Mouse (Mus musculus) limb, embryonic 10.5 days (tissue): ENCODE results near the gene Myt1l. TPM values are rescaled to one million over a fixed set of nuclear protein-coding genes. Genes with fewer than 3 reads are reported as not detected.

Source experiments
- DNase-seq: peaks from one replicate; pipeline ENCODE4 v3.0.0-alpha.2; 2017; ENCODE audit warnings: low spot score
- H3K27ac ChIP-seq: fragments of 300-500 bp; sonication (generic); 2 replicates; pipeline ENCODE4 v1.5.1; 2016; ENCODE audit warnings: mild to moderate bottlenecking
- H3K27me3 ChIP-seq: fragments of 300-500 bp; sonication (generic); 2 replicates; pipeline ENCODE4 v1.6.1; 2016; ENCODE audit warnings: low read depth, mild to moderate bottlenecking; ENCODE audit not compliant: poor library complexity, severe bottlenecking
- H3K36me3 ChIP-seq: fragments of 300-500 bp; sonication (generic); 2 replicates; pipeline ENCODE4 v1.6.1; 2016; ENCODE audit warnings: mild to moderate bottlenecking, moderate library complexity
- H3K4me1 ChIP-seq: fragments of 300-500 bp; sonication (generic); 2 replicates; pipeline ENCODE4 v1.6.1; 2016
- H3K4me3 ChIP-seq: fragments of 300-500 bp; sonication (generic); 2 replicates; pipeline ENCODE4 v1.5.1; 2016; ENCODE audit warnings: mild to moderate bottlenecking, moderate library complexity
- H3K9me3 ChIP-seq: fragments of 300-500 bp; sonication (generic); replicated peaks from 2 replicates; pipeline ENCODE4 v1.6.1; 2016; ENCODE audit warnings: mild to moderate bottlenecking
- WGBS: fragments of 180-500 bp; shearing (Covaris S2); methylation state at CpG from one replicate; pipeline ENCODE4 v1.1.7; 2016; 5-methylcytosine and 5-hydroxymethylcytosine counted together
- polyA plus RNA-seq: library from polyadenylated mRNA; unstranded; fragments of >200 nt; fragmentation: Nextera tagmentation; extraction: Ambion mirVana; gene quantifications from 2 replicates; pipeline ENCODE4 v1.2.1, GENCODE M21; 2016

Myt1l gene
- polyA plus RNA-seq, 1 experiment from 2014 or later = not detected

DNA sequence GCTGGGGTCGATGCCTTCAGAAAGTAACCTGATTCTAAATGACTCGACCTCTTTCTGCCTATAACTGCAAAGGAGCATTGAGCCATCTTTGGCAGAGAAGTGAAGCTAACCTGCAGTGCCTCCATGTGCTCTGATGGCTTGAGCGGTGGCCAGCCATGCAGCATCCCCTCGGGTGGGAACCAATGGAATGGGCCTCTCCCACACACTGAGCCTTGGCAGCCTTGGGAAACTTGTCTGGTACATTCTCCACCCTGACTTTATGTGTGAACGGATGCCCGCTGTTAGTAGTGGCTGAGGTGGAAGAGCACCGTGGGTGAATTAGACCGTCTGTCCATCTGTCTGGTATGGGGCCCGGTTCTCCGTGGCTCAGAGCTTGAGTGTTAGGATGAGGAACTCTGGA lies 349.8 kb downstream of the Myt1l start:
- Histone ChIP-seq H3K36me3 (no peaks in the 10 kb centered on the region), H3K4me3 (no peak overlapping the region), H3K9me3 (no peaks in the 10 kb centered on the region), H3K27me3 (no peaks in the 10 kb centered on the region), H3K4me1 (peaks cover 6% of the 10 kb centered on the region), H3K27ac (no peak overlapping the region)
- 95% methylated on average over 10 of the region's 10 CpGs for WGBS
- no peak for DNase-seq

DNA sequence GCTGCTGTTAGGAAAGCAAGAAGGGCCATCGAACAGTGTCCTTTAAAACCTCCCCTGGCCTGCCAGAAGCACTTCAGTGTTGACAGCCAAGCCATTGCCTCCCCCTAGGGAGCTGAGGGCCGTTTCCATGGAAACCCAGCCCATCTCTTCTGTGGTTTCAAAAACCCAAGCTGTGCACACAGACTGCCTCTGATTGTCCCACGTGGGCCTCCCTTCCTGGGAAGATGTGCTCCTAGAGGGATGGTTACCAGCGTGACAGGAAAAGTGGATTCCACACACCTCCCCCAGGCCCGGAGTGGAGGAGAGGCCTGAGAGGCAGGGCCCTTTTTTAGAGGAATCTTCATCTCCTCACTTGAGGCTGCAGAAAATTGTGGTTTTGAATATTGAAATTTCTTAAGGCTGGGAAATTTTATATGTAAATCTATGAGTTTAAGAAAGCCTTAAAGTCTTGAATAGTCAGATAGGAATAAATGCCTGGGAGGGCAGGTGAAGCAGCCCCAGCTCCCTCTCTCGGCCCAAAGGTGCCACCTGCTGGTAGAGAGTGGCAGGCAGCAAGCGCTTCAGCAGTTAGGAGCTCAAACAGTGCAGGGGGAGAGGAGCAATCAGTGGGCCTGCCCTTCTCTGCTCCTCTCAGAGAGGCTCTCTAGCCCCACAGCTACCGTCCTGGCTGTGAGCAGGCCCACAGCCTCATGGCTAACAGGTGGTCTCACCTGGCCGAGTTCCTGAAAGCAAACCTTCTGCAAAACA lies 354.9 kb downstream of the Myt1l start:
- WGBS = 33% methylated on average over 9 of the region's 9 CpGs
- H3K9me3 ChIP-seq = no peaks in the 10 kb centered on the region
- no peaks in the 10 kb centered on the region for H3K27me3 ChIP-seq
- no peak overlapping the region for H3K27ac ChIP-seq
- no peak overlapping the region for H3K4me3 ChIP-seq
- H3K4me1 ChIP-seq = peaks cover 5% of the 10 kb centered on the region
- H3K36me3 ChIP-seq = no peaks in the 10 kb centered on the region
- DNase-seq = peak; percentile 76

DNA sequence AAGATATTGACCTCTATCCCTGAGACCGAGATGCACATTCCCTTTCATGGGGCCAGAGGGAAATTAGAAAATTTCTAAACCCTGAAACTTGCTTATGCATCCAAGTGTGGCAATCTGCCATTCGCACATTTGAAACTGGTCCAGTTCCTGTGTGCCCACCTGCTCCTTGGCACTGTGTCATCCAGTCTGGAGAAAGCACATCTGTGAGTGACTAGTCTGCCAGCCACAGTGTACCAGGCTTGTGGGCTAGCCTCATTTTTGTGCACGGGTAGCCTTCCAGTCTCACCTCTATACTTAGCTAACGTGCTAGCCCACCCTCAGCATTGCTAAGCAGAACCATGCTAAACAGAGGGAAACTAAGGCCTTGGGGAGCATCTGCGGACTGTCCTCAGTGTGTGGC lies 356.2 kb downstream of the Myt1l start:
- 86% methylated on average over 5 of the region's 5 CpGs for WGBS
- DNase-seq = no peak
- Histone ChIP-seq H3K27ac (no peak overlapping the region), H3K36me3 (no peaks in the 10 kb centered on the region), H3K9me3 (no peaks in the 10 kb centered on the region), H3K4me3 (no peak overlapping the region), H3K27me3 (no peaks in the 10 kb centered on the region), H3K4me1 (peaks cover 5% of the 10 kb centered on the region)

DNA sequence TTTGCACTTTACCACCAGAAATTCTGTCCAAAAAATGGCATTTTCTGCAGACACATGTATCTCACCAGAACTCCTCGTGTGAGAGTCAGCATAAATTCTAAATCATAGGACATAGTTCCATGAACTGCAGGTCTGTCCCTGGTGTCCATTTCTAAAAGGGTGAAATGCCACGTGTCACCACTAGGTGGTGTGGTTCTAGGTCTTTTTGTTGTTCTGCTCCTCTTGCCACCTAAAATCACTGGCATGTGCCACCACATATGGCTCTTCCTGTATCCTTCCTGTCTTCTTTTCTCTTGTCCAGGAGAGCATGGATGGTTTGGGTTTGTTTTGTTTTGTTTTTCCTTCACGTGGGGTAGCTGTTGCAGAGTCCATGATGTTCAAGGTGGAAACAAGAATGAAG lies 366.5 kb downstream of the Myt1l start:
- H3K27me3 ChIP-seq = no peaks in the 10 kb centered on the region
- no peak overlapping the region for H3K4me3 ChIP-seq
- 22% methylated on average over 3 of the region's 3 CpGs for WGBS
- no peaks in the 10 kb centered on the region for H3K9me3 ChIP-seq
- H3K4me1 ChIP-seq = no peaks in the 10 kb centered on the region
- H3K36me3 ChIP-seq = no peaks in the 10 kb centered on the region
- H3K27ac ChIP-seq = no peak overlapping the region
- peak; percentile 55 for DNase-seq

DNA sequence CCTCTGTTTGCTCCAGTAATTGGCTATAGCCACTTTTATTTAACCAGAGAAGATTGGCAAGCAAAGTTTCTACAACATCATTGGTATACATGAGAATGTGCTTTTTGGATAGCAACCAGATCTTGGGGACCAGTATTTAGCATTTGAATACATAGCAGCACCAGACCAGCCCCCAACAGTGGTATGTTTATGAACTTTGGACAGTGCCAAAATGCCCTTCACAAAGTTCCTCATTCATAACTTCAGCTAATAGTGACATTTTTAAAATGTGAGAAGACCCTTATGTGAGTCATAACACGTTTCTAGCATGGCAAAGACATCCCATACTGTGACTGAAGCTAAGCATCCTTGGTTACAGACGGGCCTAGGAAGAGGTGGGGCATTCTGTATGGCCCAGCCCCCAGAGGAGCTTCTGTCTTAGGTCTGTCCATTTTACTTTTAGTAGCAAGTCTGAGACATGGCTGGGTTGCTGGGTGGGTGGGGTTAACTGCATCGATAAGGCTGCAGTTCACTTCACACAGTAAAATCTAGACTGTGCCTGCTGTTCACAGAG lies 369.4 kb downstream of the Myt1l start:
- H3K4me1 ChIP-seq = no peaks in the 10 kb centered on the region
- no peaks in the 10 kb centered on the region for H3K36me3 ChIP-seq
- no peaks in the 10 kb centered on the region for H3K9me3 ChIP-seq
- no peak for DNase-seq
- H3K4me3 ChIP-seq = no peak overlapping the region
- H3K27me3 ChIP-seq = no peaks in the 10 kb centered on the region
- 80% methylated on average over 3 of the region's 3 CpGs for WGBS
- no peak overlapping the region for H3K27ac ChIP-seq

DNA sequence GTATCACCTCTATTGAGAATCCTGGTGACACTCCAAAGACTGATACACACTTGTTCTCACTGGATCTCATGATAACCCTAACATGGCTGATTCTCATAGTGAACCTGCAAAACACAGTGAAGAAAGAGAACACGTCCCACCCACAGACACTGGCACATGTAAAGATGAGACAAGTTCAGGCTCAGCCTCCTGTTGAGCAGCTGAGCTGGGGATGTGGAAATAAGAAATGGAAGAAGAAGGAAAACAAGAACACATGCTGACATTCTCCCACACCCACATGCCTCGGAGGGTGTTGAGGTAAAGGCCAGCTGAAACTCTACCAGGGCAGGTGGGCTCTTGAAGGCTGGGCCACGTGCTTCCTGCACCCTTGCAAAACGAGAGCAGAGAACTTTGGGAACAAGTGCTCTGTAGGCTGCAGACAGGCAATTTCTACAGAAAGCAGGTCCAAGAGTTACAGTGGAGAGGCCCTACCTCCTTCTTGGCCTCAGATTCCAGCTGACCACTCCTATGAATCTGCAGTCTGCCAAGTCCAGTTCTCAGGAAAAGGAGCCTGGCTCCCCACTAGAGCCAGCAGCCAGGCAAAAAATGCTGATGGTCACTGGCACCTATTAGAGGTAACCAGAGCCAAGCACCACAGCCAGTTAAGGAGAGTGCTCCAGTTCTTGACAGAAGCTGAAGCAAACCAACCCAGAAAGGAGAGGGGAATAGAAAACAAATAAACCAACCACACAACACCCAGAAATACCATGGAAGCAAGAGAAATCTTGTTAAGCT lies 376.1 kb downstream of the Myt1l start:
- Histone ChIP-seq H3K4me3 (no peak overlapping the region), H3K27me3 (no peaks in the 10 kb centered on the region), H3K36me3 (no peaks in the 10 kb centered on the region), H3K9me3 (no peaks in the 10 kb centered on the region), H3K27ac (no peak overlapping the region), H3K4me1 (no peaks in the 10 kb centered on the region)
- 81% methylated on average over 4 of the region's 4 CpGs for WGBS
- no peak for DNase-seq

DNA sequence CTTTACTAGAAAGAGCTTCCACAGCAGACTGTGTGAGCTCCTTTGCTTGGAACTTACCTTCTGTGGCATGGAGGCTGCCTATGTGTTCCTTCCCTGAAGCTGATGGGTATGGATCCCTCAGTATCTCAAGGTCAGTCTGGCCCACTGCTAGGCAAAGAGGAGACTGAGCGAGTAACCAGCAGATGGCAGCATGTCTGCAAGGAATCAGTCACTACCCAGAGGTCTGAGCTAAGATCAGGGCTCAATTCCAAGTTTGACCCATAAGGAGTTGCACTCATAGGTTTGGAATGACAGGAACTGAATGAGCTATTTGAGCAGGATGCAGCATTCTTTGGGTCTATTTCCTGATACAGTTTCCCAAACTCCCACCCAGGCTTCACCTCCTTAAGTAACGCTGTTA lies 378.9 kb downstream of the Myt1l start:
- H3K27me3 ChIP-seq = no peaks in the 10 kb centered on the region
- no peak overlapping the region for H3K4me3 ChIP-seq
- H3K4me1 ChIP-seq = peaks cover 5% of the 10 kb centered on the region; the same call in 1 of the 2 replicates
- no peaks in the 10 kb centered on the region for H3K9me3 ChIP-seq
- H3K27ac ChIP-seq = no peak overlapping the region
- WGBS = 58% methylated on average over 2 of the region's 2 CpGs
- DNase-seq = peak; percentile 37
- H3K36me3 ChIP-seq = no peaks in the 10 kb centered on the region

DNA sequence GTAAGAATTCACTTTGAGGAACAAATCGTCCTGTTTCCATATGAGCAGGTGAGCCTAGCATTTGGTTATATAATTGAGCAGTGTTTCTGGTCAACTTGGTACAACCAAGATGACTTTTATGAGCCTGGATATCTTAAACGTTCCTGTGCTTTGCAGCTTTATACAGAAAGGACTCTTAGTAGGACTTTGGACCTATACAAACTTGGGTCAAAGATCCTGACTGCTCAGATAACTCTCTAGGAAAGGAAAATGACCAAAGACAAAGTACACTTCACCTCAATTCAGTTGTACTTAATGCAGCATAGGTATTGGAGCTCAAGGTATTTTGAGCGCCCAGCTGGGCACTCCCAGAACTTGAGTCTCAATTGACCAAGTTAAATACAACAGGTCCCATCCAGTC lies 388.0 kb downstream of the Myt1l start:
- peaks cover 5% of the 10 kb centered on the region; the same call in 1 of the 2 replicates for H3K4me1 ChIP-seq
- H3K4me3 ChIP-seq = no peak overlapping the region
- H3K27ac ChIP-seq = no peak overlapping the region
- no peaks in the 10 kb centered on the region for H3K36me3 ChIP-seq
- no peaks in the 10 kb centered on the region for H3K27me3 ChIP-seq
- no peak for DNase-seq
- 84% methylated on average over 3 of the region's 3 CpGs for WGBS
- no peaks in the 10 kb centered on the region for H3K9me3 ChIP-seq

DNA sequence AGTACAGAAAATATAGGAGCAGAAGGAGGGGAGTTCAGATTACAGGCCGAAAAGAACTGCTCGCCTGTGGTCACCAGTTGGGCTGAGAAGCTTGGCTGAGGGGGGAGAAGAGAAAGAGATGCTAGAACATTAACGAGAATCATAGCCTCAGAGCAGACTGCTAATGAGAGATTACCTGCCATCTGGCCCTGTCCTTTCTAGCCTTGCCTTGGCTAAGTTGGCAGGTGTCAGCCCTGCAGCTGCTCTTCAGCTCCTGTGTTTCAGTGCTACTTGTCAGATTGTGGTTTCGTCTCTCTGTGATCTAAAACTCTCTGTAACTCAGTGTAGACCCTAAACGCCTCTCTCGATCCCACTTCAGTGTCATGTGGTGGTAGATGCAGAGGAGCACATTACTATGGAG lies 388.6 kb downstream of the Myt1l start:
- H3K9me3 ChIP-seq = no peaks in the 10 kb centered on the region
- H3K27ac ChIP-seq = no peak overlapping the region
- H3K4me3 ChIP-seq = no peak overlapping the region
- WGBS = 91% methylated on average over 6 of the region's 6 CpGs
- no peak for DNase-seq
- H3K36me3 ChIP-seq = no peaks in the 10 kb centered on the region
- peaks cover 2% of the 10 kb centered on the region; the same call in 1 of the 2 replicates for H3K4me1 ChIP-seq
- H3K27me3 ChIP-seq = no peaks in the 10 kb centered on the region

DNA sequence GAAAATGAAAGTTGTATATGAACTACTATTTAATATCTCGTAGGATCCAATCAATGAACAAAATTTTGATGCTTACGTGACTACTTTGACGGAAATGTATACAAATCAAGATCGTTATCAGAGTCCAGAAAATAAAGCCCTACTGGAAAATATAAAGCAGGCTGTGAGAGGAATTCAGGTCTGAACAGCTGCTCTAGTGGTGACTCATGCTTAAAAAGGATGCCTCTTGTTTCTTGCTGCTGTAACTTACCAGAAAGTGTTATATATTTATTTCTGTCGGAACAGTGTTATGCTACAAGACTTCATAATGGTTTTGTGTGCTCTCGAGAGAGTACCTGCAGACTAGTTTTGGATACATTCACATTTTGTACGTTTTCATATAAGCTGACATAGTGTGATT lies 392.1 kb downstream of the Myt1l start:
- no peaks in the 10 kb centered on the region for H3K4me1 ChIP-seq
- no peak overlapping the region for H3K27ac ChIP-seq
- no peaks in the 10 kb centered on the region for H3K9me3 ChIP-seq
- DNase-seq = no peak
- no peaks in the 10 kb centered on the region for H3K27me3 ChIP-seq
- H3K4me3 ChIP-seq = no peak overlapping the region
- WGBS = 91% methylated on average over 7 of the region's 7 CpGs
- H3K36me3 ChIP-seq = no peaks in the 10 kb centered on the region

DNA sequence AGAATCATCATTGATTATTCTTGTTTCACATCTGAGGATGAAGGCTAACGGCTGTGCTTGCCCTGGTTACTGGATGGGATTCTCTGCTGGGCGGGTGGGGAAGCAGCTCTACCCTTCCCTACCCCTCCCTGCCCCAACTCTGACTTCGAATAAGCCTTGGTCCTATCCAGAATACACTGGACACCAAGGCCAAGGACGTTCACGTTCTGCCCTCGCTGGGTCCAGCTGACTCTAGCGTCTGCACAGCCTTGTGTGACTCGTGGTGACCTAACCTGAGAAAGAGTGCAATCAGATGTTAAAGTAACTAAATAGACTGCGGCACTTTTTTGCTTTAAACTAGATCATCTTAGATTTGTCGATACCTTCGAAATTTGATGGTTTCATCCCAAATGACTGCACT lies 393.3 kb downstream of the Myt1l start:
- H3K27me3 ChIP-seq = no peaks in the 10 kb centered on the region
- no peak for DNase-seq
- no peaks in the 10 kb centered on the region for H3K9me3 ChIP-seq
- no peaks in the 10 kb centered on the region for H3K36me3 ChIP-seq
- WGBS = 83% methylated on average over 11 of the region's 11 CpGs
- no peak overlapping the region for H3K4me3 ChIP-seq
- no peaks in the 10 kb centered on the region for H3K4me1 ChIP-seq
- no peak overlapping the region for H3K27ac ChIP-seq

DNA sequence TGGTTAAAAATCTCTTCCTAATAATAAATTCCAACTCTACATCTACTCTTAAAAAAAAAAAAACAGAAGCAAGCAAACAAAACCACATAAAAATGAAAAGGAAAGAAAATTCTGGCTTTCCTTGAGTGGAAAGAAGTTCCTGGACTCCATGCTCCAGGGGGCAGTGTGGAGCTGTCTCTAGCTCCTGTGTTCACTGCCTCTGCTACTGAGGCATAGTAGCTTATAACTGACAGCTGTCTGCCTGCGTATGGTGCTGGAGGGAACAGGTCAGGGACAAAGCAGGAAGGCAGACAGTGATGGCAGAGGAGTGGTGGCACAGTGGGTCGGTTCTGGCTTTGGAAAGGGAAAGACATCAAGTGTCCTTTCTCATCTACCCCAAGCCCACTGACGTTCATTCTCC lies 398.7 kb downstream of the Myt1l start:
- peak; percentile 41 for DNase-seq
- H3K9me3 ChIP-seq = no peaks in the 10 kb centered on the region
- 50% methylated on average over 3 of the region's 3 CpGs for WGBS
- H3K4me1 ChIP-seq = no peaks in the 10 kb centered on the region
- H3K4me3 ChIP-seq = no peak overlapping the region
- no peak overlapping the region for H3K27ac ChIP-seq
- H3K27me3 ChIP-seq = no peaks in the 10 kb centered on the region
- H3K36me3 ChIP-seq = no peaks in the 10 kb centered on the region

DNA sequence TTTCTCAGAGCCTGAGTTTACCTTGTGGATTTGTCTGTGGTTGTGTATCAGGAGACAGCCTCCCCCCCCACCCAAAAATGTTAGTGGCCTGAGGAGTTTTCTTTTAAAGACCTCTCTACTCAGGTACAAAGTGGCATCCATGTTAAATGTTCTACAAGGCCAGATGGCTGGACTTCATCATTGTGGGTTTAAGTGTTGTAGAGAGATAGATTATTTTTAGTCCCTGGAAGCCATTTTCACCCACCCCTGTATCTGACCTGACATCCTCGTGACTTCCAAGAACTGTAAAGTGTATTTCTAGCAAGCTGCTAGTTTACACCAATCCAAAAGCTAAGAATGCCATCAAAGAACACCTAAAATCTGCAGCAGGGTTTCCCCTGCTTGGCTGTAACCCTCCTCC lies 402.4 kb downstream of the Myt1l start:
- Histone ChIP-seq H3K36me3 (no peaks in the 10 kb centered on the region), H3K27ac (no peak overlapping the region), H3K9me3 (no peaks in the 10 kb centered on the region), H3K4me1 (peaks cover 11% of the 10 kb centered on the region), H3K27me3 (no peaks in the 10 kb centered on the region), H3K4me3 (no peak overlapping the region)
- DNase-seq = no peak
- WGBS = 79% methylated on average over 1 of the region's 1 CpGs
